Mouse (Mus musculus) R1 (cell line): ENCODE measurements around the gene Pde6b.

Experiments used
- DNase-seq: peaks from one replicate; pipeline ENCODE4 v3.0.0-alpha.2; 2018; ENCODE audit warnings: low read depth, low spot score

The Pde6b gene

DNA sequence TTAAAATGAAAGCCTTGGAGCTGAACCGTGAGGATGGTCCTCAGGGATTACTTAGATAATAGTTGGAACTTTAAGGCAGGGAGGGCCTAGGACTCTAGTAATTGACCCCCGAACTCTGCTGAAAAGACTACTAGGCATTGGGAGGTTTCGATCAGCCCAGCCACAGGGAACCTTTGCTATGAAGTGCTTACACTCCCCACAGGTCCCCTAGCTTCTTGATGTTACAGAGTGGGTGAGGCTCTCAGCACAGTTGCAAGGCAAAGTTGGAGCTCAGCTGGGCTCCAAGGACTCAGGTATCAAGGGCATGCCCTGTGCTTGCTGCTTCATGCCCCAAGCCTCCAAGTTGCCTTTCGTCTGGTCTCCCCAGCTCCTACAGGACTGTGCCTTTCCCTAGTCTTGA, 74.3 kb downstream of the Pde6b start:
- no peak for DNase-seq

DNA sequence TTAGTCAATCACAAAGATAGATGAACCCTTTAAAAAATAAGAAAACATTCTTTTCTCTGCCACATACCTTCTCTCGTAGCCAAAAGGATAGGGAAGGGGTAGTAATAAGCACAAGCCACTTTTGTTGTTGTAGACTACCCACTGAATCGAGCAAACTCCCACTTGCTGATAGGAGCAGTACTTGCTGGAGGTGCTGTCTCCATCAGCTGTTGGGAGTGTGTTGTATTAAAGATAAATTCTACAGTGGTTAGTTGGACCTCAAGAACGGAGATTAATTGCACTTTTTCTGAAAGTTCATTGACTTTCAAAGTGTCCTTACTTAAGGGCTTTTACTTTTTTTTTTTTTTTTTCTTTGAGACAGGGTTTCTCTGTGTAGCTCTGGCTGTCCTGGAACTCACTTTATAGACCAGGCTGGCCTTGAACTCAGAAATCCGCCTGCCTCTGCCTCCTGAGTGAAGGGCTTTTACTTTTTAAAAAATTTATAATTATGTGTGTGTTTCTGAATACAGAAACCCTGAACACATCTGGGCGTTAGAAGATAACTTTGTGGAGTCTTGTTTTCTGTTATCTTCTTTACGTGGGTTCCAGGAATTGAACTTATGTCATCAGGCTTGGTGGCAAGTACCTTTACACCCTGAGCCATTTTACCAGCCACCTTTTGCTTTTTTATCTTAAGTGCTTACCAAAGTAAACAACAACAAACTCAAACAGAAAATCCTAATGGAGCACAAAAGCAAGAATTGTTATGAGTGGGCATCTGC, 77.1 kb downstream of the Pde6b start:
- no peak for DNase-seq

- DNase-seq = no peak
Measured at GRCm38 (mm10) chr5:108466647-108467046, 78.5 kb downstream of the Pde6b start.

DNA sequence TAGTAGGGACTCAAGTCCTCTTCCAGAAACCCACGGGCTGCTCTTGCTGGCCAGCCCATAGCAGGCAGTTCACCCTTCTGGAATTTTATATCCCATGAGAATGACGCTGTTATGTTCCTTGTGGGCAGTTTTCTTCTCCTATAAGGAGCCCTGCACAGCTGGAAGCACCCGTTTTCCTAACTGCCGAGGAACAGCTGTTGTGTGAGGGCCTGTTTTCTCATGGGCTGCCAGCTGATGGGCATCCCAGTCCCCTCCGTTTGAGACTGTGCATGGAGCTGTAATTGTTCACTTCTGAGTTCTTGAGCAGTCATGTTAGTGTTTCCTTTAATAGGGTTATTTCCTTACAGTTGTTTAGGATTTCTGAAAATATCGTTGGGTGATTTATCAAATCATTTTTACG, 81.4 kb downstream of the Pde6b start:
- no peak for DNase-seq

DNA sequence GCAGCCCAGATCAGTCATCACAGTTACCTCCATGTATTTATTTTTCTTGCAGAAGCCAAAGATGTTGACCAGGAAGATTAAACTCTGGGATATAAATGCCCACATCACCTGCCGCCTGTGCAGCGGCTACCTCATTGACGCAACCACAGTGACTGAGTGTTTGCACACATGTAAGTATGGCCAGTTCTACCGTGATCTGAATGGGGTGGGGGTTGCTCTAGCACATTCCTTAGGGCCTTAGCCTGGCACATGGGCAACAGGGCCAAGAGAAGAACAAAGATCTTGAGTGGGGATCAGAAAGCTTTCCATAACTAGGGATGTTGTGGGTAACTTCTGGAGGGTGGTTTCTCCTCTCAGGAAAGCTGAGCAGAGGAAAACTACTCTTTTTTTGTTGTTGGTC, 85.5 kb downstream of the Pde6b start:
- no peak for DNase-seq

DNA sequence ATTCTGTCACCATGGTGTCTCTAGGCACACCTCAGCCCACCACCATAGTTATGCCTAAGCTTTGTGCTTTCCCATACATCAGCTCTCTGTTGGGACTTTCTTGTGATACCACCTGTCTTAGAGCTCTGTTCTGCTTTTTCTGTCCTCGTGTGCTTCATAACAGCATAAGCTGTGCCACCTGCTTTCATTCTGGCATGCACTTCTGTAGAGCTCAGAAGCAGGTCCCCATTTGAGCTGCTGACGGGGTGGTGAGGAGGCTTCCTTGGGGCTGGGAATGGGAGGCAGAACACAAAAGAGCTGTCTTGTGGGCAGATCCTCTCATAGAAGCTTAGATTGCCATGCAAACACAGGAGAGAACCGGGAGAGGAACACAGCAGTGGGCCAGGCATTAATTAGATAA, 87.8 kb downstream of the Pde6b start:
- no peak for DNase-seq
